Mouse (Mus musculus) lung, adult 2 months (tissue): ENCODE measurements around the gene Prdx3. TPM values are rescaled to one million over a fixed set of nuclear protein-coding genes. Genes with fewer than 3 reads are reported as not detected.

Source experiments
- DNase-seq: peaks from one replicate; pipeline ENCODE4 v3.0.0; 2022
- H3K4me1 ChIP-seq: fragments of 200-500 bp; 2 replicates; pipeline ENCODE4 v1.6.1; 2011; ENCODE audit warnings: low read length; ENCODE audit not compliant: control insufficient read depth, insufficient read depth
- H3K4me3 ChIP-seq: fragments of 200-500 bp; replicated peaks from 2 replicates; pipeline ENCODE3; 2011; ENCODE audit warnings: low read depth, mild to moderate bottlenecking, control low read depth, low read length; ENCODE audit errors: extremely low read depth
- CTCF ChIP-seq: fragments of 200-500 bp; IDR thresholded peaks from 2 replicates; pipeline ENCODE4 v1.5.1; 2011; ENCODE audit warnings: mild to moderate bottlenecking, low read length, control low read depth; ENCODE audit not compliant: insufficient read depth
- POLR2A ChIP-seq: fragments of 200-500 bp; IDR thresholded peaks from 2 replicates; pipeline ENCODE4 v1.6.1; 2011; ENCODE audit warnings: low read depth, mild to moderate bottlenecking, control low read depth, low read length, borderline replicate concordance; ENCODE audit errors: extremely low read depth
- WGBS: fragments of 180-500 bp; shearing (Covaris S2); methylation state at CpG from one replicate; pipeline ENCODE4 v1.1.7; 2018; 5-methylcytosine and 5-hydroxymethylcytosine counted together
- polyA plus RNA-seq: library from polyadenylated mRNA; depleted of rRNA; stranded (reverse); fragments of >200 nt; gene quantifications from 2 replicates; pipeline ENCODE4 v1.2.3, GENCODE M21; 2012

Prdx3 gene
- polyA plus RNA-seq, 1 experiment = 83.3 TPM

DNA sequence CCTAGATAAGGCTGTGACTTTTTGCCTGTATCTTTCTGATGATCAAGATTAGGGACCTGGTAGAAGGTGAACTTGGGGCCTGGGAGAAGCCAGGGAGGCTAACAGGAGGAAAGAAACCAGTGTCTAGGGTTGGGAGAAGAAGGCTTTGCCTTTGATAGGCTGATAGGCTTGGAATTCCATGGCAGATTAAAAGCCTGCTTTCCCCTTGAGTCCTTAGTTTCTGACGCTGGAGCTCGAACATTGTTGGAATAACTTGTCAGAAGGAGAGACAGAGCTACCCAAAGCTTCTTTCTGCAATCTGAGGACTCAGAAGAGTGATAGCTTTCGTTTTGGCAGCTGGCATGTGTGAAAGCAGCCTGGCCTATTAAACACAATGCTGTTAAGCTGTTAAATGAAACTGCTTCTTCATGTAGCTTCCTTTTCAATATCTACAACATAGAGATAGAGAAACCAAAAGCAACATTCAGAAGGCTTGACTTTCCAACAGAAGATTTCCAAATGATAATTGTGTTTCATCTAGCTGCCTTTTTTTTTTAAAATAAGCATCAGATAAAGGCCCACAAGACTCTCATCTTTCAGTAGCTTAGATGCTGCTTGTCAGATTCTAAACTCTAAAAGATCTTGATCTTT lies 21.0 kb upstream of the Prdx3 start:
- TF ChIP-seq CTCF = no peak
- no peak for TF ChIP-seq POLR2A
- no peak for DNase-seq
- no peak overlapping the region for H3K4me3 ChIP-seq
- WGBS = 17% methylated on average over 3 of the region's 3 CpGs
- peaks cover 14% of the 10 kb centered on the region for H3K4me1 ChIP-seq

DNA sequence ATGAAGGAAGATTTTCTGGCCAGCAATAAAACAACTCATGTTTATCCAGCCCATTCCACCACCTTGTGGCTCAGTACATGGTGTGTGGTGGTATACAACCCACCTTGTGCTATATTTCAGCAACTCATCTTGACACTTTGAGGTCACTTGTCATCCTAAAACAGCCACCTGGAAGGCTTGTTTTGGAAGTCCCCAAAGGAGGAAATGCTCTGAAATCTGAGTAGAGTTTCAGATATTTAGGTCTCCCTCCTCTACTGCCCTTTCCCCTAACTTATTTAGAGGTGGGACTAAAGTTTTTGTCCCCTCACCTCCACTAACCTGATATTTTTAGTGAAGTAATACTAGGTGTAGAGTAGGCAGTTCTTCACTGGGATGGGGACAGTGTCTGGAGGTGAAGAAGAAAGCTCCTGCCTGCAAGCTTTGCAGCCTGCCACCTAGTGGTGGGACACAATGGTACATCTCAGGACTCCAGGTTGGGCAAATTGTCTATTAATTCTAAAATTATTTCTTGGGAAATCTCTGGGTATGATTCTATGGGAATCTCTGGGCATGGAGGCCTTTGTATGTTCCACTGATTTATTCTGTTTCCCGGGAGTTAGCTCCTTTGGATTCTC lies 17.7 kb upstream of the Prdx3 start:
- H3K4me3 ChIP-seq = no peak overlapping the region
- WGBS = 28% methylated on average over 1 of the region's 1 CpGs
- TF ChIP-seq POLR2A (no peak), CTCF (peak; percentile 89)
- peak; percentile 66 for DNase-seq
- H3K4me1 ChIP-seq = peaks cover 14% of the 10 kb centered on the region

DNA sequence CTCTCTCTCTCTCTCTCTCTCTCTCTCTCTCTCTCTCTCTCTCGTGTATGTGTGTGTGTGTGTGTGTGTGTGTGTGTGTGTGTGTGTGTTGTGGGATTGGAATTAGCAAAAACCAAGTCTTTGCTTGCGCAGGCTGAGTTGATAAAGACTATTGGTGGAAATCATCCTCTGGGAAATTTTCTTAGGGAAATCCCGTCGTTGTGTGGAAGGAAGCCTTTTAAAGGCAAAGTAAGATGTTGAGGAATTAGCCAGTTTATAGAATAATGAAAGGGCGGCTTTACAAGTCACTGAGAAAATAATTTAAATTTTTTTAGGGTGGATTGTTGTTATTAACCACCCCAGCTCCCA lies 16.7 kb upstream of the Prdx3 start:
- no peak for DNase-seq
- 5% methylated on average over 5 of the region's 5 CpGs for WGBS
- Histone ChIP-seq H3K4me3 (peak overlapping the region; percentile 91), H3K4me1 (peaks cover 12% of the 10 kb centered on the region)
- no peak for TF ChIP-seq POLR2A
- no peak for TF ChIP-seq CTCF

DNA sequence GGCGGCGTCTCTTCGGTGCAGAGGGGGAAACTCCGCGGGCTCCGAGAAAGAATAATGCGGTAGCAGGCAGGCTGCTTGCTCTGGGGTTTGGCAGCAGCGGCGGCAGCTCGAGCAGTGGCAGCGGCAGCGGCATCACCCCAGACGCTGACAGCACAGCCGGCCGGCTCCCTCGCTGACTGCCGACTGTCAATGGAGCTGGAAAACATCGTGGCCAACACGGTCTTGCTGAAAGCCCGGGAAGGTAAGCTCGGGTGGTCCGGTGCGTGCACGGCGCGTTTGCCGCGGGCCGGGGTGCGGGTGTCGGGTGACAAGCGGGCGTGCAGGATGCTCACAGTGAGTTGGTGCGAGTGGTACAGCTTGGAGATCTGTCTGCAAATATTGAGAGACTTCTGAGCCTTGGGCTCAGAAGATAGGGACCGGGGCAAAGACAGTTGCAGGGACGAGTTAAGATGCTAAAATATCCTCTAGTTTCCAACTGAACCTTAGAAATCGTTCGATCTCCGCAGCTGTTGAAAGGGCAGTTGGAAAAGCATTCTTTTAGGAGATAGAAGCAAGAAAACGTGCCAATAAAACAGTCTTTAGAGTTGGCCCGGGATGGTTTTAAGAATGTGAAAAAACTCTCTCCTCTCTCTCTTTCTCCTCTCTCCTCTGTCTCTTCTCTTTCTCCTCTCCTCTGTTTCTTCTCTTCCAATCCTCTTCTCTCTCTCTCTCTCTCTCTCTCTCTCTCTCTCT lies 16.2 kb upstream of the Prdx3 start:
- peak; percentile 71 for DNase-seq
- H3K4me3 ChIP-seq = peak overlapping the region; percentile 91
- TF ChIP-seq CTCF (no peak), POLR2A (0 out of 2 replicates have a peak, but pooled peaks have one; percentile 5)
- under 1% methylated on average over 41 of the region's 41 CpGs for WGBS
- H3K4me1 ChIP-seq = peaks cover 8% of the 10 kb centered on the region

DNA sequence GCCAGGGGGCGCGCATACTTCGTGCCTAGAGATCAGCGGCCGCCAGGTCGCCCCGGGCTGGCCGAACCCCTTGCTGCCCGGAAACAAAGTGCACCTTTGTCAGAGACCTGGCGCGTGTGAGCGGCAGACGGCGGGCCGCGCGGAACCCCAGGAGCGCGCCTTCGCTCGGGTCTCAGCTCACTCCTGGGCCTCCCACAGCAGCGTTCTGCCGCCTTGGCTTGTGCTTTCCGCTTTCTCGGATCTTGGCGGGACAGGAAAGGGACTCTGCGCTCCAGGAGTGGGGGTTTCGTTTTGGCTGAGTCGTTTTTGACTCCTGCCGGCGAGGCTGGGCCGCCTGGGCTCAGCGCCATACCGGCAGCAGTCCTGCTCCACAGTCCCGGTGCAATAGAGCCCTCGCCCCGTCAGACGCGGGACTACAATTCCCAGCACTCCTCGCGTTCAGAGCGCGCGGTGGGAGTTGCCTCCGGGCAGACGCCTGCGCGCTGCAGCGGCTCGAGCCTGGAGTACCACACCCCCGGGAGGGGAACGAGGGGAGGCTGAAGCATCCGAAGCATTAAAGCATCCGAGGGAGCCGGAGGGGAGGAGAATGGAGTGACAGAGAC lies 15.5 kb upstream of the Prdx3 start, which contains the start of gene Grk5:
Gene Grk5 (plus strand): TSS at position 36 of the 602 bp plus-strand sequence.
- DNase-seq = peak; percentile 92
- peak; percentile 39; the same call in 1 of the 2 replicates for TF ChIP-seq POLR2A
- TF ChIP-seq CTCF = peak; percentile 63
- Histone ChIP-seq H3K4me3 (peak within 1 kb of the TSS; percentile 91), H3K4me1 (peaks cover under 1% of the 10 kb centered on the region)
- under 1% methylated on average over 53 of the region's 55 CpGs for WGBS

DNA sequence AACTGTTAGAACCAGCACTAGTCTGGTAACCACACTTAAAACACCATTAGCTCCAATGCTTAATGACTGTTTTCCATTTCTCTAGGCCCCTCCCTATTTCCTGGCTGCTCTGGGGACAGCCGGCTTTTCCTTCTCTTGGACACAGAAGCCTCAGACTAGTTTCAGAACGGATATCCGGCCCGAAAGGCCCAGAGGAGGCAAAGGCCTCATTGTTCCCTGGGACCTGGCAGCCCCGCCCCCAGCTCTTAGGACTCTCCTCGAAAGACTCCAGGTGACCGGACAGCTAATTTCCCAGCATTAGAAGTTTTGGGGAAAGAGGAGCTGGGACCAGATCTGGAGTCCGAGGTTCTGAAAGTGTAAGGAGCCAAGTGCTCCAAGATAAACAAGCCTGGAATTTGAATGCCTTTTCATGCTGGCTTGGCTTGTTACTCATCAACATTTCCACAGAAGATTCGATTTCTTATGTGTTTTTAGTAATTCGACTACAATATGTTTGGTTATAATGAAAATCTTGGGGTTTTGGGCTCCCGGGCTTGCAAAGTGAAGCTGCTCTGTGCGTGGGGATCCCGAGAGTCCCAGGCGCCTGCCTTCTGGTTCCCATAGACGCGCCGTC lies 14.9 kb upstream of the Prdx3 start:
- WGBS = 1% methylated on average over 17 of the region's 17 CpGs
- peak overlapping the region; percentile 91 for H3K4me3 ChIP-seq
- TF ChIP-seq POLR2A = 0 out of 2 replicates have a peak, but pooled peaks have one; percentile 3
- TF ChIP-seq CTCF = no peak
- peak; percentile 68 for DNase-seq
- no peaks in the 10 kb centered on the region; the same call in 1 of the 2 replicates for H3K4me1 ChIP-seq

DNA sequence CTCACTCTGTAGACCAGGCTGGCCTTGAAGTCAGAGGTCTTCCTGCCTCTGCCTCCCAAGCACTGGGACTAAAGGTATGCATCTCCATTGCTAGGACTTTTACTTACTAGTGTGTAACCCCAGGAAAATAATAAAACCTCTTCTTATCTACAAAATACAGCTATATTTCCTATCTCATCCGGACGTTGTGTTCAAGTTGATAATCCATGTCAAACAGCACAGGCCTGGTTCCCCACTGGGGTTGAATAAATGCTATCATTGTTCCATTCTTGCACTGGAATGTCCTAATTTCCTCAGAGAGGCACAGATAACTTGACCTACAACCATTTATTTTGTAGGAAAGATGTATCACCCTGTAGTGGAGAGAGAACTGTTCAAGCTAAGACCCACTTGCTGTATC lies 13.3 kb upstream of the Prdx3 start:
- DNase-seq = no peak
- WGBS = 62% methylated on average over 2 of the region's 2 CpGs
- Histone ChIP-seq H3K4me1 (no peaks in the 10 kb centered on the region; the same call in 1 of the 2 replicates), H3K4me3 (no peak overlapping the region)
- TF ChIP-seq CTCF (no peak), POLR2A (no peak)

DNA sequence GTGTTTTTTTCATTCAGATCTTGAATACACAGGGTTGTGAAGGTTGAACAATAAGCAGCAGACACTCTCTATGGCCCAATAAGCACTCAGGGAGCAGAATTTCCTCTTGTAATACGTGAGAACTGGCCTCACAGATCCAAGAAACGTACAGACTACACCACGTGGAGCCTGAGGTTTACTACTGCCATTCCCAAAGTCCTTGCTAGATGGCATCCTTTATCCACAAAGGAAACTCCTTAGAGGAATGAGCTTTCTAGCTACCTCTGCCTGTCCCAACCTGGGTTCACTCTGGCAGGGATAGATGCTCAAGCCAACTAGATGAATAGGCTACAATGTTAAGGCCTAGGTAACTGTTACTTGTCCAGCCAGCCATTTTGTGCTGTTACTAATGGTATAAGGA lies 8.8 kb upstream of the Prdx3 start:
- Histone ChIP-seq H3K4me1 (no peaks in the 10 kb centered on the region), H3K4me3 (no peak overlapping the region)
- TF ChIP-seq POLR2A (no peak), CTCF (peak; percentile 16; the same call in 1 of the 2 replicates)
- WGBS = 9% methylated on average over 3 of the region's 3 CpGs
- DNase-seq = no peak

DNA sequence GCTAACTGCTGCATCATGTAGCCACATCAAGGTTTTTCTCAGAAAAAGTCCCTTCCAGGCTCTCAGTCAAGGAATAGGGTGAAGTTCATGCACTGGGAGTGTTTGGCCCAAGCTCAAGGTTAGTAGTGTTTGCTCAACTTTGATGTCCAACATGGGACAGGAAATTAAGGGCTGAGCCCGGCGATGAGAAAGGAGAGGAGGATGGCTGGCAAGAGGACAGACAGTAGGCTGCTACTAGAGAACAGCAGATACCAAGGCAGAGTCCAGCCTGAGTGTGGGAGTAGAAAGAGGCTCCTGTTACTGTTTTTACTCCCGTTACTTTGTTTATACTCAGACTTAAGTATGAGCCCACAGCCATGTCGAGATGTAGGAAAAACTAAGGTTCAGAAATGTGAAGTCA lies 855 bp downstream of the Prdx3 start:
- TF ChIP-seq CTCF = no peak
- TF ChIP-seq POLR2A = no peak
- peaks cover 3% of the 10 kb centered on the region; the same call in 1 of the 2 replicates for H3K4me1 ChIP-seq
- H3K4me3 ChIP-seq = peak overlapping the region; percentile 68
- WGBS = 3% methylated on average over 4 of the region's 4 CpGs
- peak; percentile 19 for DNase-seq
